Mouse (Mus musculus) kidney, postnatal 0 days (tissue): ENCODE results near the gene Olfm1. TPM values are rescaled to one million over a fixed set of nuclear protein-coding genes. Genes with fewer than 3 reads are reported as not detected.

ENCODE experiments used
- ATAC-seq: fragments of 200-750 bp; cut with Nextera tagmentation; replicated peaks from 2 replicates; pipeline ENCODE4 v1.8.0; 2017; ENCODE audit warnings: low read depth, moderate number of reproducible peaks, moderate TSS enrichment, moderate library complexity; ENCODE audit not compliant: low FRiP score
- DNase-seq: peaks from one replicate; pipeline ENCODE4 v3.0.0-alpha.2; 2016; ENCODE audit warnings: low spot score
- H3K27ac ChIP-seq: fragments of 300-500 bp; sonication (generic); 2 replicates; pipeline ENCODE4 v1.5.1; 2014; ENCODE audit warnings: mild to moderate bottlenecking
- H3K27me3 ChIP-seq: fragments of 300-500 bp; sonication (generic); 2 replicates; pipeline ENCODE4 v1.6.1; 2014; ENCODE audit warnings: low read length, mixed read lengths; ENCODE audit not compliant: insufficient read depth
- H3K36me3 ChIP-seq: fragments of 300-500 bp; sonication (generic); 2 replicates; pipeline ENCODE4 v1.6.1; 2014; ENCODE audit warnings: low read length, mixed read lengths; ENCODE audit not compliant: insufficient read depth
- H3K4me1 ChIP-seq: fragments of 300-500 bp; sonication (generic); replicated peaks from 2 replicates; pipeline ENCODE4 v1.6.1; 2014; ENCODE audit warnings: antibody characterized with exemption, low read length, mixed read lengths; ENCODE audit not compliant: insufficient read depth
- H3K4me2 ChIP-seq: fragments of 300-500 bp; sonication (generic); 2 replicates; pipeline ENCODE4 v1.6.1; 2014; ENCODE audit warnings: mild to moderate bottlenecking, low read length, moderate library complexity, mixed read lengths
- H3K4me3 ChIP-seq: fragments of 300-500 bp; sonication (generic); replicated peaks from 2 replicates; pipeline ENCODE4 v1.5.1; 2014; ENCODE audit warnings: low read depth, low read length
- H3K9ac ChIP-seq: fragments of 300-500 bp; sonication (generic); 2 replicates; pipeline ENCODE4 v1.6.1; 2014; ENCODE audit warnings: low read depth, low read length
- H3K9me3 ChIP-seq: fragments of 300-500 bp; sonication (generic); replicated peaks from 2 replicates; pipeline ENCODE4 v1.6.1; 2016; ENCODE audit warnings: low read length, inconsistent platforms, mixed read lengths
- CTCF ChIP-seq: IDR thresholded peaks from 2 replicates; pipeline ENCODE4 v1.5.1; 2016; ENCODE audit warnings: antibody characterized with exemption, low read depth, mild to moderate bottlenecking, moderate library complexity
- WGBS: fragments of 180-500 bp; shearing (Covaris S2); extraction: QIAGEN DNeasy Blood & Tissue Kit; methylation state at CpG from one replicate; pipeline ENCODE4 v1.1.7; 2014; 5-methylcytosine and 5-hydroxymethylcytosine counted together
- polyA plus RNA-seq: library from polyadenylated mRNA; unstranded; fragments of >200 nt; fragmentation: Nextera tagmentation; extraction: Ambion mirVana; gene quantifications from 2 replicates; pipeline ENCODE4 v1.2.1, GENCODE M21; 2015

The Olfm1 gene
- polyA plus RNA-seq, 1 experiment from 2014 or later, result 13.8 TPM

DNA sequence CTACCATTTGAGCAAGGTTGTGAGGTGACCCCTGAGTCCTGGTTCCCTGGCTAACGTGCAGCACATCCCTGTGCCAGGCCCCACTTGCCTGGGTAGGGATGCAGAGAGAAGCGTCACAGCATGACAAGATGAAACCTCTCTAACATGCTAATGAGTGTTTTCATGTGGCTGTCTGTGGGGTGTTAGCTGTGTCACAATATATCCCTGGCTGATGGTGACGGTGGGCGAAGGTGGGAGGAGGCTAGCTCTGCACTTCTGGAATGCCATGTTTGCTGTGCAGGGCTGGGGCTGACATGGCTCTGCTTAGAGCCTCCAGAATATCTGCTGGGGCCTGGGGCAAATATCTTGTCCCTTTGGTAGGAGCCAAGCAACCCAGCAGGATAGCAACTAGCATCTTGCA is 59.8 kb downstream of the Olfm1 start:
- DNase-seq (no peak), ATAC-seq (no peak)
- H3K4me3 ChIP-seq, result no peak overlapping the region
- H3K36me3 ChIP-seq, result no peaks in the 10 kb centered on the region
- H3K4me1 ChIP-seq, result no peaks in the 10 kb centered on the region
- H3K4me2 ChIP-seq, result no peak overlapping the region
- H3K9me3 ChIP-seq, result no peaks in the 10 kb centered on the region
- TF ChIP-seq CTCF, result no peak
- H3K27ac ChIP-seq, result no peak overlapping the region
- WGBS, result 77% methylated on average over 4 of the region's 4 CpGs
- no peaks in the 10 kb centered on the region for H3K27me3 ChIP-seq
- no peak overlapping the region for H3K9ac ChIP-seq

DNA sequence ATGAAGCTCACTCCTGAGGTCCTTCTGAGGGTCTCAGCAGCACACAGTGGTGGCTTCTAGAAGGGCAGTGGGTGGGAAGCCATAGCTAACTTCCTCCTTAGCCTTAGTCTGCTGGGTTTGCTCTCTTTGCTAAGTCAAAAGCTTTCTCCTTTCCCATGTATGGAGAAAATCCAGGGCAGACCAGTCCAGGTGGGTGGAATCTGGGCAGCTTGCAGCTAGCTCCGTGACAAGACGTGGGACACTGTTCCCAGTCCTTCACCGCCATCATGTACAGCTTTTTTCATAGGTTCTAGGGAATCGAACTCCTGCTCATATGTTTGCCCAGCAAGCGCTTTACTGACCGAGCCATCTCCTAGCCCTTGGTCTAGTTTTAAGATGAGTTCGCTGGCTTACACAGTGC is 63.2 kb downstream of the Olfm1 start:
- no peaks in the 10 kb centered on the region for H3K9me3 ChIP-seq
- H3K27me3 ChIP-seq, result no peaks in the 10 kb centered on the region
- 91% methylated on average over 7 of the region's 7 CpGs for WGBS
- ATAC-seq (no peak), DNase-seq (no peak)
- H3K4me3 ChIP-seq, result no peak overlapping the region
- no peak overlapping the region for H3K4me2 ChIP-seq
- no peaks in the 10 kb centered on the region for H3K36me3 ChIP-seq
- H3K9ac ChIP-seq, result no peak overlapping the region
- H3K4me1 ChIP-seq, result no peaks in the 10 kb centered on the region
- TF ChIP-seq CTCF, result no peak
- no peak overlapping the region for H3K27ac ChIP-seq

DNA sequence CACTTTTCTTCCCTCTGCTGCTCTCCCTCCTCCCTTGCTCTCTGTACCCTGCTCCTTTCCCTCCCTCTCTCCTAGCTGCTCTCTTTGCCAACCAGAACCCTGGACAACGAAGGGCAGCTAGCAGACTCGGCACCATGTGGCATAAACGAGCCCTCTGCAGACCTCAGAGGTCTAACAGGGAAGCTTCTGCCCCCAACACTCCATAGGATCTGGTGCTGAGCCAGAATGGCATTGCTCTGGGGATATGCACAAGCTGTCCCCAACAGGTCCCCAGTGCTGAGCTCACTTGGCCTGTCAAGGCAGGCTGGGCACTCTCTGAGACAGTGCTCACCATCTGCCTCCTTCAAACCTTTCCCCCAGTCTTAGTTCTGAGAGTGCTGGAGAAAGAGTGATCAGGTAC is 68.6 kb downstream of the Olfm1 start:
- H3K27me3 ChIP-seq, result no peaks in the 10 kb centered on the region
- TF ChIP-seq CTCF, result no peak
- H3K4me1 ChIP-seq, result no peaks in the 10 kb centered on the region
- H3K4me3 ChIP-seq, result no peak overlapping the region
- no peaks in the 10 kb centered on the region for H3K9me3 ChIP-seq
- no peak overlapping the region for H3K9ac ChIP-seq
- DNase-seq (no peak), ATAC-seq (no peak)
- H3K27ac ChIP-seq, result no peak overlapping the region
- H3K4me2 ChIP-seq, result no peak overlapping the region
- 66% methylated on average over 3 of the region's 3 CpGs for WGBS
- no peaks in the 10 kb centered on the region for H3K36me3 ChIP-seq

DNA sequence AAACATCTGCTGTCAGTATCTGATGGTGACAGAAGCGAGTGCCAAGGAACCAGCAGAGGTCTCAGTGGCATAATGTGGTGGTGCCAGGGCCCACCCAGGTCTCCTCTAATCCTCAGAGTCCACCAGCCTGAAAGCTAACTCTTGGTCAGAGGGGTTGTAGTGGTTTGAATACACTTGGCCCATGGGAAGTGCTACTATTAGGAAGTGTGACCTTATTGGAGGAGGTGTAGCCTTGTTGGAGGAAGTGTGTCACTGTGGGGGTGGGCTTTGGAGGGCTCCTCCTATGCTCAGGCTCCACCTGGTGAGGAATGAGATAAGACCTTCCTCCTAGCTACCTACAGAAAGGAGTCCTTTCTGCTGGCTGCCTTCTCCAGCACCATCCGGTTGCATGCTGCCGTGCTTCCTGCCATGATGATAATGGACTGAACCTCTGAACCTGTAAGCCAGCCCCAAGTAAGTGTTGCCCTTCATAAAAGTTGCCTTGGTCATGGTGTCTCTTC is 75.0 kb downstream of the Olfm1 start:
- no peak overlapping the region for H3K27ac ChIP-seq
- no peak overlapping the region for H3K4me2 ChIP-seq
- no peak for ATAC-seq
- no peak for DNase-seq
- no peaks in the 10 kb centered on the region for H3K9me3 ChIP-seq
- no peaks in the 10 kb centered on the region for H3K36me3 ChIP-seq
- no peaks in the 10 kb centered on the region for H3K27me3 ChIP-seq
- no peak for TF ChIP-seq CTCF
- WGBS, result 92% methylated on average over 3 of the region's 3 CpGs
- H3K4me1 ChIP-seq, result no peaks in the 10 kb centered on the region
- no peak overlapping the region for H3K4me3 ChIP-seq
- H3K9ac ChIP-seq, result no peak overlapping the region

DNA sequence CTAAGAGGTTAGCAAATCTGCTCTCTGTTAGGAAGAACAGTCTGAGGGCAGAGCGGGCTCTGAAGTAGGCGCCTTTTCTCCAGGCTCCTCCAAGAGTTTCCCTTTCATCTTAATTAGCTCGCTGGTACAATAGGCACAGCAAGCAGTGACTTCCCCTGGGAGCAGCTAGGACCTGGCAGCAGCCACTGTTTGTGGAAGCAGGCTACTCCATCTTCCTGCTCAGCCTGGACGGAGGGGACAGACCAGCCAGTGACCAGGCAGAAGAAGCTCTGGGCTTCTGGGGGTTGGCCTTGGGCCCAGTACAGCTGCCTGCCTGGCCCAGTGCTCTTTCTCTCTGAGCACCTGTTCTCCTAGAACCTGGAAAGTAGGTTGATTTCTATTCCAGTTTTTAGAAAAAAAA is 77.8 kb downstream of the Olfm1 start:
- H3K4me1 ChIP-seq, result no peaks in the 10 kb centered on the region
- no peak overlapping the region for H3K9ac ChIP-seq
- H3K9me3 ChIP-seq, result no peaks in the 10 kb centered on the region
- DNase-seq (peak; percentile 49), ATAC-seq (no peak)
- H3K4me3 ChIP-seq, result no peak overlapping the region
- H3K27me3 ChIP-seq, result no peaks in the 10 kb centered on the region
- 15% methylated on average over 4 of the region's 4 CpGs for WGBS
- H3K36me3 ChIP-seq, result no peaks in the 10 kb centered on the region
- H3K27ac ChIP-seq, result no peak overlapping the region
- H3K4me2 ChIP-seq, result no peak overlapping the region
- TF ChIP-seq CTCF, result no peak

DNA sequence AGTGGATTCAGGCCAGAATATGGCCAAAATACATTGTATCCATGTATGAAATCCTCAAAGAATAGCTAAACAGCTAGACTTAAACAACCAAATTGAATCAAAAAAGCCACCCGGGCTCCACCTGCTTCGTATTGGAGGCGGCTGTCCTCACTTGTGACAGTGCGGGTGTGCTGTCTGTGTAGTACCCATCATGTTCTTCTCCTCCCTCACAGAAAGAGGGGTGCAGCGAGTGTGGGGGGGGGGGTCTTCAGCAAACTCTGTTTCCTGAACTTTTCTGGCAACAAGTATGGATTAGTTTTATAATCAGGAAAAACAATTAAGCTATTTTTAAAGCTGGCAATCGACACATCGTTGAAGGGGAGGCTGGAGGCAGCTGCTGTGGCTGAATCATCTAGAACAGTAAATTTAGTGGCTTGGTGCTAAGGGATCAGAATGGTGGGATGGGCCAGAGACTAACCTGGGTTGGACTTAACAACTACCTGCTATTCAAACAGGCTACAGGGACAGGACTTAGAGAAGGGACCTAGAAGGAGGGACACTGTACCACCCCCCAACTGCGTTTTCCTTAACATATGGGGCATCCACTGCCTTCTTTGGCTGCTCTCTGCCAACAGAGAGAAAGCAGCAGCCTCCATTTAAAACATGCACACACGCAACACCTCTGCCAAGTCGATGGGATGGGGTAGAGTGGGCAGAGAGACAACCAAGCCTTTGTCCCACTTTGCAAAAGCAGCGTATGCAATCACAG is 79.6 kb downstream of the Olfm1 start:
- Histone ChIP-seq H3K4me1 (no peaks in the 10 kb centered on the region), H3K36me3 (no peaks in the 10 kb centered on the region), H3K9ac (no peak overlapping the region), H3K27ac (no peak overlapping the region), H3K4me2 (no peak overlapping the region), H3K27me3 (no peaks in the 10 kb centered on the region), H3K4me3 (no peak overlapping the region), H3K9me3 (no peaks in the 10 kb centered on the region)
- TF ChIP-seq CTCF, result no peak
- no peak for DNase-seq
- WGBS, result 69% methylated on average over 11 of the region's 11 CpGs
- ATAC-seq, result no peak

DNA sequence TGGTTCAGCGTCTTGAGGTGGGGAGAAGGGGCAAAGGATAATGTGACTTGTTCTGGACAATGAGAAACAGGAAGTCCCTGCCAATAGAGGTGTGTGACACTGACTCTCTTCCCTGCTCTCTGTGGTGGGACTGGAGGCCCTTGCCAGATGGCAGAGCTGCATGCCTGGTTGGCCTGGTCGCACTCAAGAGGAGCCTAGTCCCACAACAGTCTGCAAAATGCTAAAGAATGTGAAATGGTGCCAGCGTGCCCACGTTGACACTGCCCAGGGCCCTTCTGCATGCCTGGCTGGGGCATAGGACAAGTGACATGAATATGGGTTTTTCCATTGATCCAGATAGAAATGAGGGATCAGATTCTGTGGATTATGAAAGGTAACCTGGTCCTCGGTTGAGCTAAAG is 81.2 kb downstream of the Olfm1 start:
- Histone ChIP-seq H3K9ac (no peak overlapping the region), H3K27ac (no peak overlapping the region), H3K36me3 (no peaks in the 10 kb centered on the region), H3K4me2 (no peak overlapping the region), H3K4me3 (no peak overlapping the region), H3K27me3 (0 out of 2 replicates have a peak, but pooled peaks cover 4% of the 10 kb centered on the region), H3K9me3 (no peaks in the 10 kb centered on the region), H3K4me1 (no peaks in the 10 kb centered on the region)
- no peak for TF ChIP-seq CTCF
- DNase-seq (no peak), ATAC-seq (no peak)
- WGBS, result 76% methylated on average over 5 of the region's 5 CpGs
